Mouse (Mus musculus) liver, adult 2 months (tissue): ENCODE measurements around the gene Ltbp2.

Experiments used
- CTCF ChIP-seq: fragments of 200-500 bp; IDR thresholded peaks from 2 replicates; pipeline ENCODE4 v1.5.1; 2011; ENCODE audit warnings: low read depth, low read length, control low read depth
- POLR2A ChIP-seq: fragments of 200-500 bp; IDR thresholded peaks from 2 replicates; pipeline ENCODE4 v1.6.1; 2011; ENCODE audit warnings: low read length, control low read depth; ENCODE audit not compliant: insufficient read depth; ENCODE audit errors: extremely low read depth

GRCm38 (mm10) chr12:84813773-84814172 is 62.6 kb downstream of the Ltbp2 start:
- TF ChIP-seq POLR2A: no peak
- no peak for TF ChIP-seq CTCF
